Mouse (Mus musculus) MEL (cell line): ENCODE measurements around the gene Itpkc.

Source experiments
- CTCF ChIP-seq, 3 experiments: IDR thresholded peaks in 2 of 3; conservative IDR thresholded peaks in 1 of 3; 2 replicates each; pipeline ENCODE4 v1.5.1; 2011 to 2012; ENCODE audit warnings: low read length in 3 of 3, low read depth in 2 of 3, mild to moderate bottlenecking in 2 of 3, improper control_type of control experiment in 1 of 3, inconsistent platforms in 1 of 3, mixed read lengths in 1 of 3, moderate library complexity in 1 of 3; ENCODE audit not compliant: control insufficient read depth in 1 of 3, insufficient read depth in 1 of 3, poor library complexity in 1 of 3, severe bottlenecking in 1 of 3
- MAZ ChIP-seq: IDR thresholded peaks from 2 replicates; pipeline ENCODE4 v1.6.1; 2012; ENCODE audit warnings: low read depth, mild to moderate bottlenecking, inconsistent platforms, low read length, improper control_type of control experiment
- NELFE ChIP-seq: IDR thresholded peaks from 2 replicates; pipeline ENCODE4 v1.6.1; 2011; ENCODE audit warnings: low read depth, low read length, improper control_type of control experiment
- POLR2A ChIP-seq, 2 experiments: IDR thresholded peaks; 2 replicates each; pipeline ENCODE4 v1.6.1; 2011 to 2012; ENCODE audit warnings: low read length in 2 of 2, mild to moderate bottlenecking in 2 of 2, control low read depth in 1 of 2, improper control_type of control experiment in 1 of 2, low read depth in 1 of 2, moderate library complexity in 1 of 2; ENCODE audit not compliant: control insufficient read depth in 1 of 2, insufficient read depth in 1 of 2, poor library complexity in 1 of 2
- SMC3 ChIP-seq: IDR thresholded peaks from 2 replicates; pipeline ENCODE4 v1.6.1; 2011; ENCODE audit warnings: low read depth, low read length, improper control_type of control experiment
- ZMIZ1 ChIP-seq: IDR thresholded peaks from 2 replicates; pipeline ENCODE4 v1.6.1; 2012; ENCODE audit warnings: low read depth, mild to moderate bottlenecking, inconsistent platforms, low read length, improper control_type of control experiment, moderate library complexity

DNA sequence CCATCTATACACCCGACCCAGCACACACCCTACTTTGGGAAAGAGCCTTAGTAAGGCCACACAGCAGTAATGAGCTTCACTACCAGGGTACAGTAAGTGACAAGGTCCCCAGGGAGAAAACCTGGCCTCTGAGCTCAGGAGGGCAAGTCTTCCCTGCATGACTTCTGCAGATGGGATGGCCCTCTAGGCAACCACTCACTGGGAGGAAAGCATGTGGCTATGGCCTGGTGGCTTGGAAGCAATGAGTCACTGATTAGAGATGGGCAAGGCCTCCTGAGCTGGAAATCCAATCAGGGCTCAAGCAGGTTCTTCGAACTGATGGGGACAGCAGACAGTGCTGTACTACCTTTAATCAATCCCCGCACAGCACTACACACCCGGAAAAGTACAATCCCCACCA lies 66.7 kb downstream of the Itpkc start:
- TF ChIP-seq CTCF (IDR thresholded peaks at IDR 0.05 in 2 of 3, conservative IDR thresholded peaks at IDR 0.05 in 1 of 3; ENCODE audit: control insufficient read depth in 1 of 3, insufficient read depth in 1 of 3, low read depth in 2 of 3, low read length in 3 of 3, poor library complexity in 1 of 3, severe bottlenecking in 1 of 3), result no peak
- TF ChIP-seq NELFE, result no peak
- no peak for TF ChIP-seq SMC3
- no peak for TF ChIP-seq POLR2A (IDR thresholded peaks at IDR 0.05; ENCODE audit: control insufficient read depth in 1 of 2, insufficient read depth in 1 of 2, low read depth in 1 of 2, low read length in 2 of 2, poor library complexity in 1 of 2)
- no peak for TF ChIP-seq MAZ
- no peak for TF ChIP-seq ZMIZ1
